ENCODE assay signal across 14 mouse cellular contexts in genomic region chr3:107756481-107756866, GRCm38 (mm10).
"Had no signal": no experiment of that assay in that cellular context is flagged by ENCODE, and none has a peak within 500 bp of the region (broad histone marks: within the 10 kb centered on the region; RNA-seq: fewer than 3 reads in every experiment).

No protein-coding gene starts in this region.

- DNase-seq: liver; liver, embryonic 13.5 days; liver, postnatal 0 days; lung, postnatal 14 days; right cerebral cortex, adult 18-20 months; right cerebral cortex, postnatal 25 days; thymus, postnatal 4 days had no signal

- H3K4me2 ChIP-seq: limb, embryonic 12.5 days; liver, embryonic 13.5 days; lung, embryonic 15.5 days; midbrain, embryonic 13.5 days; neural tube, embryonic 15.5 days had no signal

- H3K27ac ChIP-seq: limb, embryonic 12.5 days; liver, embryonic 13.5 days; lung, embryonic 15.5 days; macrophage; midbrain, embryonic 13.5 days; neural tube, embryonic 15.5 days; stomach, postnatal 0 days had no signal

- H3K9me3 ChIP-seq: limb, embryonic 12.5 days; liver, embryonic 13.5 days; lung, embryonic 15.5 days; megakaryocyte, embryonic 14.5 days; midbrain, embryonic 13.5 days; neural tube, embryonic 15.5 days had no signal

- H3K27me3 ChIP-seq: limb, embryonic 12.5 days; lung, embryonic 15.5 days; midbrain, embryonic 13.5 days; neural tube, embryonic 15.5 days had no signal

- ATAC-seq: liver, postnatal 0 days; midbrain, embryonic 13.5 days had no signal

- H3K4me3 ChIP-seq: limb, embryonic 12.5 days; liver, embryonic 13.5 days; lung, embryonic 15.5 days; megakaryocyte, embryonic 14.5 days; midbrain, embryonic 13.5 days; neural tube, embryonic 15.5 days had no signal

- H3K9ac ChIP-seq: limb, embryonic 12.5 days; liver, embryonic 13.5 days; liver, postnatal 0 days; lung, embryonic 15.5 days; midbrain, embryonic 13.5 days; neural tube, embryonic 15.5 days had no signal
